Mouse (Mus musculus) CD4-positive, CD25-positive, alpha-beta regulatory T cell (primary cell): Measurements from ENCODE around the gene Pik3r1. TPM values are rescaled to one million over a fixed set of nuclear protein-coding genes. Genes with fewer than 3 reads are reported as not detected.

Source experiments
- polyA plus RNA-seq: library from polyadenylated mRNA; unstranded; fragments of 100-300 nt; shearing (Covaris generic); gene quantifications from one replicate; pipeline ENCODE4 v1.2.1, GENCODE M21; 2017

Pik3r1 gene
- 124 TPM for polyA plus RNA-seq

GRCm38 (mm10) chr13:101767809-101768629, at the start of gene Pik3r1:
TSS of gene Pik3r1 (minus strand) at chr13:101768217.

